In the genomic region with DNA sequence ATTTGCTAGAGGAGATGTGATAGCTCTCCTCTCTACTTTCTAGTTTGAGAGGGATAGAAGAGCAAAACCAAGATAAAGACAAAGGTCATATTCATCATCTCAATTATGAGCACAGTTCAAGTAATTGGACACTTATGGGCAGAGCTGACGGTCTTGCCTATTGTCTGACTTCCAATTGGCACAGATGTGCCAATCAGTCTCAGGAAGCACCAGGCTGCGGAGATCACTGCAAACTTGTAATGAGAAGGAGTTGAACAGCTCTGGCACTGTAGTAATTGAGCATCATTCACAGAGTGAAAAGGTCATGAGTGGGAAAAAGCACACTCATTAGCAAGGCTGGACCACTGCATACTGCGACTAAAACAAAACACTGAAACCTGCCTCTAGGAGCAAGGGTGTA, we compare ENCODE assay signal across 28 mouse cellular contexts.
DNase-seq lines count a peak whose midpoint lies in the region; ATAC-seq and TF ChIP-seq lines count a peak whose summit lies in the region.
"Had no signal": no experiment of that assay in that cellular context is flagged by ENCODE, and none has a peak within 500 bp of the region (broad histone marks: within the 10 kb centered on the region; RNA-seq: fewer than 3 reads in every experiment).

No protein-coding gene starts in this region.

- H3K4me3 ChIP-seq in hindbrain, embryonic 13.5 days = no peak overlapping the region
- H3K4me3 ChIP-seq in hindbrain, embryonic 14.5 days (replicated peaks; ENCODE audit: low read length) = no peak overlapping the region
- H3K4me3 ChIP-seq: embryonic facial prominence, embryonic 12.5 days; hindbrain, embryonic 12.5 days; liver, embryonic 12.5 days; megakaryocyte, embryonic 14.5 days; neural tube, embryonic 13.5 days had no signal

- TF ChIP-seq POLR2A in brain, embryonic 14.5 days (IDR thresholded peaks at IDR 0.05; ENCODE audit: borderline replicate concordance, extremely low read depth, insufficient read depth, insufficient read length, poor library complexity, severe bottlenecking) = no peak

- WGBS in hindbrain, embryonic 13.5 days = 69% methylated on average over 3 of the region's 3 CpGs
- WGBS in hindbrain, embryonic 14.5 days = 67% methylated on average over 3 of the region's 3 CpGs

- no peak overlapping the region for H3K9ac ChIP-seq in hindbrain, embryonic 13.5 days
- no peak overlapping the region for H3K9ac ChIP-seq in hindbrain, embryonic 14.5 days
- H3K9ac ChIP-seq: embryonic facial prominence, embryonic 12.5 days; hindbrain, embryonic 12.5 days; liver, embryonic 12.5 days; liver, postnatal 0 days; neural tube, embryonic 13.5 days had no signal

- H3K4me1 ChIP-seq in hindbrain, embryonic 13.5 days (replicated peaks) = no peaks in the 10 kb centered on the region
- H3K4me1 ChIP-seq in hindbrain, embryonic 14.5 days (replicated peaks; ENCODE audit: control insufficient read depth, insufficient read depth, low read length) = no peaks in the 10 kb centered on the region
- H3K4me1 ChIP-seq: embryonic facial prominence, embryonic 12.5 days; hindbrain, embryonic 12.5 days; liver, embryonic 12.5 days; megakaryocyte, embryonic 14.5 days; neural tube, embryonic 13.5 days had no signal

- no peaks in the 10 kb centered on the region for H3K27me3 ChIP-seq in hindbrain, embryonic 13.5 days
- no peaks in the 10 kb centered on the region for H3K27me3 ChIP-seq in hindbrain, embryonic 14.5 days (ENCODE audit: control insufficient read depth, insufficient read depth, low read length)
- H3K27me3 ChIP-seq: embryonic facial prominence, embryonic 12.5 days; hindbrain, embryonic 12.5 days; liver, embryonic 12.5 days; megakaryocyte, embryonic 14.5 days; neural tube, embryonic 13.5 days had no signal

- no peak for DNase-seq in hindbrain, embryonic 14.5 days (ENCODE audit: low spot score)
- peak; percentile 60 for DNase-seq in Muller cell, postnatal 12 days (ENCODE audit: inconsistent ontology term)
- DNase-seq in brain, embryonic 14.5 days (ENCODE audit: low read depth) = peak; percentile 45
- DNase-seq in retina, embryonic 14.5 days (ENCODE audit: low spot score) = peak; percentile 61
- no peak for DNase-seq in kidney, adult 18-20 months
- DNase-seq: adrenal gland, adult 2 months; adrenal gland, postnatal 36 days; B cell, adult 2 months; cerebellum, adult 2 months; cerebellum, postnatal 14 days; gastrocnemius, postnatal 36 days; heart, adult 18-20 months; heart, postnatal 36 days; kidney, postnatal 14 days; left cerebral cortex, postnatal 4 days; liver, postnatal 0 days; lung, postnatal 36 days; right cerebral cortex, postnatal 14 days; thymus, postnatal 4 days had no signal

- H3K36me3 ChIP-seq in hindbrain, embryonic 13.5 days = no peaks in the 10 kb centered on the region
- no peaks in the 10 kb centered on the region for H3K36me3 ChIP-seq in hindbrain, embryonic 14.5 days (replicated peaks; ENCODE audit: control insufficient read depth, insufficient read depth)
- H3K36me3 ChIP-seq: embryonic facial prominence, embryonic 12.5 days; hindbrain, embryonic 12.5 days; liver, embryonic 12.5 days; neural tube, embryonic 13.5 days had no signal

- TF ChIP-seq CTCF in brain, embryonic 14.5 days (IDR thresholded peaks at IDR 0.05; ENCODE audit: borderline replicate concordance, extremely low read depth, insufficient read depth, insufficient read length) = no peak

- no peak overlapping the region for H3K4me2 ChIP-seq in hindbrain, embryonic 13.5 days
- no peak overlapping the region for H3K4me2 ChIP-seq in hindbrain, embryonic 14.5 days (replicated peaks)
- H3K4me2 ChIP-seq: embryonic facial prominence, embryonic 12.5 days; heart, embryonic 11.5 days; hindbrain, embryonic 12.5 days; liver, embryonic 12.5 days; neural tube, embryonic 13.5 days had no signal

- H3K27ac ChIP-seq in hindbrain, embryonic 13.5 days = no peak overlapping the region
- no peak overlapping the region for H3K27ac ChIP-seq in hindbrain, embryonic 14.5 days
- H3K27ac ChIP-seq: embryonic facial prominence, embryonic 12.5 days; hindbrain, embryonic 12.5 days; liver, embryonic 12.5 days; neural tube, embryonic 13.5 days had no signal

- ATAC-seq in hindbrain, embryonic 13.5 days (ENCODE audit: low FRiP score) = peak; percentile 17; the same call in 1 of the 2 replicates
- no peak for ATAC-seq in hindbrain, embryonic 14.5 days (ENCODE audit: low FRiP score)
- ATAC-seq: activated CD4-positive, CD25-positive, alpha-beta regulatory T cell, adult 4 months; intestine, postnatal 0 days; liver, embryonic 12.5 days; liver, postnatal 0 days had no signal

- no peaks in the 10 kb centered on the region for H3K9me3 ChIP-seq in hindbrain, embryonic 13.5 days
- no peaks in the 10 kb centered on the region for H3K9me3 ChIP-seq in hindbrain, embryonic 14.5 days (ENCODE audit: control insufficient read depth, low read length)
- H3K9me3 ChIP-seq: embryonic facial prominence, embryonic 12.5 days; hindbrain, embryonic 12.5 days; liver, embryonic 12.5 days; neural tube, embryonic 13.5 days had no signal

Comparison
In these comparisons a context has a peak if more than half of its experiments do, and no peak if none do; other contexts are left out.
1. DNase-seq: peak in Muller cell, postnatal 12 days (single experiment), brain, embryonic 14.5 days (single experiment) and retina, embryonic 14.5 days (single experiment); none in hindbrain, embryonic 14.5 days (single experiment) and kidney, adult 18-20 months (single experiment).